Mouse (Mus musculus) CH12.LX (cell line): ENCODE results near the gene Adipor2. TPM values are rescaled to one million over a fixed set of nuclear protein-coding genes. Genes with fewer than 3 reads are reported as not detected.

ENCODE experiments used
- DNase-seq: peaks from one replicate; pipeline ENCODE4 v3.0.0-alpha.2; 2013; ENCODE audit errors: extremely low read depth
- H3K27ac ChIP-seq: 2 replicates; pipeline ENCODE4 v1.5.1; 2012; ENCODE audit warnings: low read depth, mild to moderate bottlenecking, control low read depth, moderate library complexity; ENCODE audit not compliant: insufficient read depth
- H3K27me3 ChIP-seq: replicated peaks from 2 replicates; pipeline ENCODE3; 2012; ENCODE audit warnings: inconsistent platforms
- H3K36me3 ChIP-seq, 2 experiments: replicated peaks in 1 of 2; 2 replicates each; pipeline versions ENCODE3 to v1.6.1; 2012; ENCODE audit warnings: inconsistent platforms in 1 of 2, low read length in 1 of 2, mild to moderate bottlenecking in 1 of 2, mixed read lengths in 1 of 2, moderate library complexity in 1 of 2; ENCODE audit not compliant: control insufficient read depth in 1 of 2, insufficient read depth in 1 of 2
- H3K4me1 ChIP-seq, 2 experiments: 2 replicates each; pipeline ENCODE4 v1.6.1; 2012; ENCODE audit warnings: inconsistent platforms in 1 of 2, moderate library complexity in 1 of 2; ENCODE audit not compliant: insufficient read depth in 2 of 2, control insufficient read depth in 1 of 2
- H3K4me2 ChIP-seq: 2 replicates; pipeline ENCODE4 v1.6.1; 2012; ENCODE audit warnings: low read depth, mild to moderate bottlenecking, control low read depth; ENCODE audit not compliant: poor library complexity, insufficient read depth, severe bottlenecking
- H3K4me3 ChIP-seq, 3 experiments: fragments of 150-350 bp in 1 of 3; sonication (generic) in 1 of 3; replicated peaks in 1 of 3; 2 replicates each; pipeline versions ENCODE3 to v1.5.1; 2011 to 2012; ENCODE audit warnings: low read depth in 2 of 3, low read length in 2 of 3, mild to moderate bottlenecking in 2 of 3, moderate library complexity in 2 of 3, control low read depth in 1 of 3, improper control_type of control experiment in 1 of 3, inconsistent platforms in 1 of 3, mixed read lengths in 1 of 3; ENCODE audit not compliant: poor library complexity in 1 of 3
- H3K79me2 ChIP-seq: replicated peaks from 2 replicates; pipeline ENCODE4 v1.6.1; 2012; ENCODE audit warnings: mild to moderate bottlenecking, moderate library complexity; ENCODE audit not compliant: control insufficient read depth, poor library complexity, insufficient read depth, severe bottlenecking; ENCODE audit errors: extremely low read depth
- H3K9ac ChIP-seq: 2 replicates; pipeline ENCODE4 v1.6.1; 2012; ENCODE audit warnings: low read depth, mild to moderate bottlenecking, control low read depth, moderate library complexity; ENCODE audit not compliant: insufficient read depth
- H3K9me3 ChIP-seq: replicated peaks from 2 replicates; pipeline ENCODE3; 2012; ENCODE audit warnings: low read length, inconsistent platforms, mixed read lengths
- CHD2 ChIP-seq: IDR thresholded peaks from 2 replicates; pipeline ENCODE4 v1.6.1; 2011; ENCODE audit warnings: low read length, improper control_type of control experiment
- ETS1 ChIP-seq: conservative IDR thresholded peaks from 2 replicates; pipeline ENCODE4 v1.6.1; 2012; ENCODE audit warnings: low read depth, mild to moderate bottlenecking, inconsistent platforms, low read length, improper control_type of control experiment, moderate library complexity
- HCFC1 ChIP-seq: IDR thresholded peaks from 2 replicates; pipeline ENCODE4 v1.6.1; 2012; ENCODE audit warnings: low read depth, mild to moderate bottlenecking, inconsistent platforms, low read length, improper control_type of control experiment
- MAFK ChIP-seq: IDR thresholded peaks from 2 replicates; pipeline ENCODE4 v1.6.1; 2011; ENCODE audit warnings: low read length, improper control_type of control experiment; ENCODE audit not compliant: insufficient replicate concordance
- MYC ChIP-seq: IDR thresholded peaks from 2 replicates; pipeline ENCODE4 v1.6.1; 2011; ENCODE audit warnings: low read depth, mild to moderate bottlenecking, improper control_type of control experiment, low read length
- PAX5 ChIP-seq: IDR thresholded peaks from 2 replicates; pipeline ENCODE4 v1.6.1; 2012; ENCODE audit warnings: low read length, inconsistent platforms, mixed read lengths
- POLR2A ChIP-seq: IDR thresholded peaks from 2 replicates; pipeline ENCODE4 v1.6.1; 2011; ENCODE audit warnings: low read depth, mild to moderate bottlenecking, improper control_type of control experiment, low read length
- ZC3H11A ChIP-seq: IDR thresholded peaks from 2 replicates; pipeline ENCODE4 v1.6.1; 2012; ENCODE audit warnings: low read depth, mild to moderate bottlenecking, inconsistent platforms, low read length, improper control_type of control experiment
- ZMIZ1 ChIP-seq: IDR thresholded peaks from 2 replicates; pipeline ENCODE4 v1.6.1; 2012; ENCODE audit warnings: low read depth, mild to moderate bottlenecking, inconsistent platforms, low read length, improper control_type of control experiment
- ZNF384 ChIP-seq: IDR thresholded peaks from 2 replicates; pipeline ENCODE4 v1.6.1; 2012; ENCODE audit warnings: low read depth, low read length, improper control_type of control experiment, inconsistent platforms
- dilution Hi-C: fragments of 300-500 bp; cut with MboI; formaldehyde crosslinking; loops from 2 replicates; pipeline ENCODE4 v1.14.3; 2020; ENCODE audit warnings: low sequenced_read_pairs; ENCODE audit not compliant: extremely low pct_unique_long_range_greater_than_20kb, extremely low pct_ligation_motif_present
- in situ Hi-C: fragments of 300-500 bp; cut with MboI; formaldehyde crosslinking; loops from 3 replicates; pipeline ENCODE4 v1.14.3; 2019; ENCODE audit warnings: low sequenced_read_pairs, low pct_ligation_motif_present, low pct_unique_long_range_greater_than_20kb, mixed read lengths
- polyA plus RNA-seq: library from polyadenylated mRNA; unstranded; fragments of >175 nt; gene quantifications from 2 replicates; pipeline ENCODE4 v1.2.1, GENCODE M21; 2012; ENCODE audit warnings: low read depth; ENCODE audit not compliant: insufficient read length
- total RNA-seq, 2 experiments: library from RNA; depleted of rRNA; stranded (reverse); fragments of 300-350 nt in 1 of 2; fragments of >200 nt in 1 of 2; gene quantifications; 2 replicates each; pipeline ENCODE4 v1.2.3; 2012 to 2014

The Adipor2 gene
- total and polyA plus RNA-seq, 3 experiments, result 29.8 to 43.5 (median 40.3) TPM

DNA sequence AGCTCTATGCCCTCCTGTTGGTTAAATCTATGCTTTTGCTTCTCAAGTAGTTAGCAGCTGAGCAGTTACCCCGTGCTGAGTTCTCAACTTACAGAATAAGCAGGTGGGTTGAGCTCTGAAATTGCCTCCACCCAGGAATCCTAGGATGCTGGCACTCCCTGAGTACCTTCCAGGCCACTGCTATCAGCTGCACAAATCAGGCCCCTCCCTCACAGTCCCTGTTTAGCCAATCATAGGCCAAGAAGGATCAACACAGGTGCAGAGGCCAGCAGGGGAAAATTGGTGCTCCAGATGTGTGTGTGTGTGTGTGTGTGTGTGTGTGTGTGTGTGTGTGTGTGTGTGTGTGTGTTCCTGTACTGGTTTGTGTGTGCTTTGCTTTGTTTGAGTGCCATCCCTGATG, 85.4 kb downstream of the Adipor2 start:
- in situ Hi-C loops, result loop anchor here (25.0 kb wide), 1 partner anchor 720 kb away; no protein-coding TSS in a partner anchor
- Histone ChIP-seq H3K4me3 (no peak overlapping the region), H3K9me3 (no peaks in the 10 kb centered on the region), H3K4me2 (no peak overlapping the region), H3K79me2 (no peaks in the 10 kb centered on the region), H3K4me1 (peaks cover 2 to 12% of the 10 kb centered on the region in 2 experiments; a peak in 3 of 4 replicates), H3K27ac (no peak overlapping the region), H3K36me3 (no peaks in the 10 kb centered on the region), H3K9ac (no peak overlapping the region), H3K27me3 (peaks cover 52% of the 10 kb centered on the region)
- DNase-seq, result no peak
- no peak for TF ChIP-seq HCFC1
- TF ChIP-seq ZMIZ1, result no peak
- TF ChIP-seq ETS1, result no peak
- no peak for TF ChIP-seq ZNF384
- dilution Hi-C loops, result no loop called here

DNA sequence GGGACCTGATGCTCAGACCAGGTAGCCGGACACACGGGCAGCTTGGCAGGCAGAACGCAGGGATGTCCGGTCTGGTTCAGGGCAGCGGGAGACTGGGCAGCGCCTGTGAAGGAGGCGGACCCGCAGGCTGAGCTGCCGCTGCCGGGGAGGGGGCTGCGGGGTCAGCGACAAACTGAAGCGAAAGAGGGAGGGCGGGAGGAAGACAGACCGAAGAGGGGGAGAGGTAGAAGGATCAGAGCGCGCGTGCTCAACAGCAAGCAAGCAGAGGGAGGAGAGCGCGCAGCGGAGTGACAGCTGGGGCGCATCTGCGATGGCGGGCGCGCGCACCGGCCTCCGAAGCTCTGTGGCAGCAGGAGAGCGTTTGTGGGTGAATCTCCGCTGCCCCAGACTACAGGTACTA, 87.0 kb downstream of the Adipor2 start, which contains the start of gene Lrtm2:
Gene Lrtm2 (minus strand): TSS at position 261 of the 400 bp plus-strand sequence.
- H3K4me3 ChIP-seq, result no peak within 1 kb of the TSS

DNA sequence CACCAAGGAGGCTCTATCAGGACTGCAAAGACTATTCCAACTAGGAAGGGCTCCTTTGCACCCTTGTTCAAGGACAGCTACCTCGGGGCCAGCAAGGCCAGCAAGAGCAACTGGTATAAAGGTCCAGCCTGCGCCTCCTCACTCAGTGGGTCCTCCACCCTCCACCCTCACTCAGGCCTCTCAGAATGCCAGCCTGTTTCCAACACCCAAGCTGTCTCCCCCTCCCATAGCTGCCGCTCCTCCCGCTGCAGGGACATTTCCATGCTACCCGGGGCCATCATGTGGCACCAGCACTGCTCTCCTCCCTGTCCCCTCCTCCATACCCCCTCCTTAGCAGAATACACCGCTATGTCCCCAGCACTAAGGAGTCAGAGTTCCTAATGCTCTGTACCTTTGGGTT, 87.6 kb downstream of the Adipor2 start:
- no peak for DNase-seq
- no peaks in the 10 kb centered on the region for H3K4me1 ChIP-seq
- in situ Hi-C loops (loop anchor here (25.0 kb wide), 1 partner anchor 718 kb away; no protein-coding TSS in a partner anchor), dilution Hi-C loops (no loop called here)
- no peak overlapping the region for H3K9ac ChIP-seq
- no peaks in the 10 kb centered on the region for H3K79me2 ChIP-seq
- no peaks in the 10 kb centered on the region for H3K9me3 ChIP-seq
- no peak overlapping the region for H3K27ac ChIP-seq
- H3K4me3 ChIP-seq, result no peak overlapping the region
- no peak for TF ChIP-seq MAFK
- TF ChIP-seq CHD2, result no peak
- H3K27me3 ChIP-seq, result peaks cover 71% of the 10 kb centered on the region
- no peak overlapping the region for H3K4me2 ChIP-seq
- no peaks in the 10 kb centered on the region for H3K36me3 ChIP-seq

More for the DNA sequence above, 87.0 kb downstream of the Adipor2 start, which contains the start of gene Lrtm2:
- Histone ChIP-seq H3K79me2 (no peaks in the 10 kb centered on the region), H3K27ac (no peak within 1 kb of the TSS), H3K27me3 (peaks cover 66% of the 10 kb centered on the region), H3K36me3 (no peaks in the 10 kb centered on the region)
- TF ChIP-seq ZC3H11A (no peak), POLR2A (no peak), PAX5 (no peak), MYC (no peak)
- TF ChIP-seq, all 38 proteins: peak for 0
- Histone ChIP-seq H3K4me1 (peaks cover 0 to under 1% of the 10 kb centered on the region in 2 experiments; a peak in 1 of 4 replicates), H3K9ac (no peak within 1 kb of the TSS), H3K4me2 (no peak within 1 kb of the TSS), H3K9me3 (no peaks in the 10 kb centered on the region)
- dilution Hi-C loops, result no loop called here
- in situ Hi-C loops, result loop anchor here (25.0 kb wide), 1 partner anchor 718 kb away; no protein-coding TSS in a partner anchor
- no peak for DNase-seq
